Mouse (Mus musculus) forebrain, embryonic 11.5 days (tissue): Measurements from ENCODE around the gene Gnaq. TPM values are rescaled to one million over a fixed set of nuclear protein-coding genes. Genes with fewer than 3 reads are reported as not detected.

Source experiments
- ATAC-seq: fragments of 200-750 bp; cut with Nextera tagmentation; replicated peaks from 2 replicates; pipeline ENCODE4 v1.8.0; 2017; ENCODE audit warnings: moderate TSS enrichment; ENCODE audit not compliant: low FRiP score
- DNase-seq: peaks from one replicate; pipeline ENCODE4 v3.0.0-alpha.2; 2017; ENCODE audit warnings: low spot score
- H3K27ac ChIP-seq: fragments of 300-500 bp; sonication (generic); 2 replicates; pipeline ENCODE4 v1.5.1; 2014; ENCODE audit warnings: low read depth, low read length
- H3K27me3 ChIP-seq: fragments of 300-500 bp; sonication (generic); 2 replicates; pipeline ENCODE4 v1.6.1; 2014; ENCODE audit warnings: mild to moderate bottlenecking, low read length, mixed read lengths; ENCODE audit not compliant: control insufficient read depth, insufficient read depth
- H3K36me3 ChIP-seq: fragments of 300-500 bp; sonication (generic); 2 replicates; pipeline ENCODE4 v1.6.1; 2014; ENCODE audit warnings: mild to moderate bottlenecking, low read length, moderate library complexity, mixed read lengths; ENCODE audit not compliant: control insufficient read depth, insufficient read depth
- H3K4me1 ChIP-seq: fragments of 300-500 bp; sonication (generic); replicated peaks from 2 replicates; pipeline ENCODE4 v1.6.1; 2014; ENCODE audit warnings: low read length, mixed read lengths; ENCODE audit not compliant: control insufficient read depth, insufficient read depth
- H3K4me2 ChIP-seq: fragments of 300-500 bp; sonication (generic); 2 replicates; pipeline ENCODE4 v1.6.1; 2014; ENCODE audit warnings: low read depth, mild to moderate bottlenecking, low read length, moderate library complexity, mixed read lengths; ENCODE audit not compliant: severe bottlenecking
- H3K4me3 ChIP-seq: fragments of 300-500 bp; sonication (generic); 2 replicates; pipeline ENCODE4 v1.5.1; 2014; ENCODE audit warnings: low read depth, low read length
- H3K9ac ChIP-seq: fragments of 300-500 bp; sonication (generic); 2 replicates; pipeline ENCODE4 v1.6.1; 2014; ENCODE audit warnings: low read length
- H3K9me3 ChIP-seq: fragments of 300-500 bp; sonication (generic); 2 replicates; pipeline ENCODE4 v1.6.1; 2016; ENCODE audit warnings: low read length, mixed read lengths; ENCODE audit not compliant: control insufficient read depth
- whole genome bisulfite sequencing: fragments of 180-500 bp; shearing (Covaris S2); extraction: QIAGEN DNeasy Blood & Tissue Kit; methylation state at CpG from one replicate; pipeline ENCODE4 v1.1.7; 2014; 5-methylcytosine and 5-hydroxymethylcytosine counted together
- polyA plus RNA-seq: library from polyadenylated mRNA; unstranded; fragments of >200 nt; fragmentation: Nextera tagmentation; extraction: Ambion mirVana; gene quantifications from 2 replicates; pipeline ENCODE4 v1.2.1, GENCODE M21; 2014

The Gnaq gene
- polyA plus RNA-seq, 1 experiment from 2014 or later: 19.7 TPM

DNA sequence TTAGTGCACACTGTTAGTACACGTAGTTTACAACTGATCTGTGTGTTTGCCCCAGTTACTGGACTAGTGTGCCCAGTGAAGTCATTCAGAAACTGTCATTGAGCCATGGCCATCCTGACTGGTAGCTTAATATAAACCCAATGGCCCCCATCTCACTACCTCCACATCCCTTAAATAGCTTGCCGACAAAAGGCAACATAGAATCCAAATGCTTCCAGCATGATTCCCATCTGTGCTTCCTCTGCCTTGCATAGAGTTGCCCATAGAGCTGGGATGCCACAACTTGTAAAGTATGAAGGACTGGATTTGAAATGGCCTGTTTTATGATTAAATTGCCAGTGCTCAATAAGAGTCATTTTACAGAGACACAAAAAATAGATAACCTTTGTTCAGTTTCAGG is 212.9 kb downstream of the Gnaq start:
- Histone ChIP-seq H3K27me3 (no peaks in the 10 kb centered on the region), H3K4me1 (no peaks in the 10 kb centered on the region), H3K9me3 (no peaks in the 10 kb centered on the region), H3K9ac (no peak overlapping the region), H3K4me3 (no peak overlapping the region), H3K36me3 (no peaks in the 10 kb centered on the region), H3K4me2 (no peak overlapping the region), H3K27ac (no peak overlapping the region)
- no peak for ATAC-seq
- WGBS: 92% methylated on average over 2 of the region's 2 CpGs
- DNase-seq: no peak

DNA sequence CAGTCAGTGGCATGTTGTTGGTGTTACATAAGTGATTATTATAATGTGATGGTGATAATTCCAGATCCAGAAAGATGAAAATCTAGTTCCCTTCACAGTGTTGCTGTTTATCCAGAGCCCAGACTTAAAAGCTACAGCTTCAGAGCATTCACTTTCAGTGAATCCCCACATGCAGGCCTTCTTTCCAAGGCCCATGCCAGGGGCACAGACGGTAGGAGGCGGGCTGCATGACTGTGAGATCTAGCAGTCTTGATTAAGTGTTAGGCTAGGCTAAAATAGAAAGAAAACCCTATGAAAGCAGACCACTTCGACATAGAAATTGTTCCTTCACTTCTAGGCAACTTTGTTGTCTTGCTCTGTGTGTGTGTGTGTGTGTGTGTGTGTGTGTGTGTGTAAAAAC is 214.4 kb downstream of the Gnaq start:
- Histone ChIP-seq H3K9me3 (no peaks in the 10 kb centered on the region), H3K27me3 (no peaks in the 10 kb centered on the region), H3K4me1 (no peaks in the 10 kb centered on the region), H3K36me3 (no peaks in the 10 kb centered on the region), H3K9ac (no peak overlapping the region), H3K4me2 (no peak overlapping the region), H3K27ac (no peak overlapping the region), H3K4me3 (no peak overlapping the region)
- 91% methylated on average over 3 of the region's 3 CpGs for WGBS
- no peak for ATAC-seq
- no peak for DNase-seq

DNA sequence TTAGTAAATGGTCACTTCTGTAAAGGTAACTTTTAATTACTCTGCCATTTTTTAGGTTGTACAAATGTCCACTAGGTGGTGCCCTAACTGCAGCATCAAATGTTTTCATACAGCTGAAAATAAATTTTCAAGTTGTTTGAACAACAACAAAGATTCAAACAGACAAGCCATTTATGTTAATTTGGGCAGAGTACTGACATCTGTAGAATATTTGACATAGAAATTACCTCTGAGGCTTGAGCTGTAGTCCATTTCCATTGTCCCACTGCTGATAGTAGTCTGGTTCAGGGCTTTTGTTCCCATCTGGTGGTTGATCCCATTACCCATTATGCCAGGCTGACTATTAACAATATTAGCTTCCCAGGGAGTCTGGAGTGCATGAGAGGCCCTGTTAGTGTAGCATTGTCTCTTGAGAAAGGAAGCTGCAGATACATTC is 221.1 kb downstream of the Gnaq start:
- no peaks in the 10 kb centered on the region for H3K36me3 ChIP-seq
- DNase-seq (no peak), ATAC-seq (peak; percentile 80)
- H3K27ac ChIP-seq: no peak overlapping the region
- H3K4me3 ChIP-seq: no peak overlapping the region
- H3K9ac ChIP-seq: no peak overlapping the region
- no peak overlapping the region for H3K4me2 ChIP-seq
- H3K9me3 ChIP-seq: no peaks in the 10 kb centered on the region
- H3K4me1 ChIP-seq: peaks cover 2% of the 10 kb centered on the region; the same call in 1 of the 2 replicates
- H3K27me3 ChIP-seq: no peaks in the 10 kb centered on the region

DNA sequence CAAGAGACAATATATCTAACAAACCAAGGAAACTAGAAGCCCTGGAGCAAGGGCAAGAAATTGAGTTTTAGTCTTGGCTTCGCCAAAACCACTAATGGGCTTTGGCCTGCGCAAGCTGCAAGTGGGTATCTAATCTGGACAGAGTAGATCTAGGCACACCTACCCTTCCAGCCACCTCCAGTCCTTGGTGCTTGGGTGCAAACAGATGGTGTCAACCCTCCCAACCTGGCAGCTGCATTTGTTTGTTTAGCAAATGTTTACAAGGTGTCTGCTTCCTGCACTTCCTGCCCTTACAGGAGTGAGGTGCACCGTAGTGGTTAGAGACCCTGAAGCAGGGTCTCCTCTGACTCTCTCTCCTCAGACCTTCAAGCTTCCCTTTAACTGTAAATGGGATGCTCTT is 225.5 kb downstream of the Gnaq start:
- Histone ChIP-seq H3K36me3 (no peaks in the 10 kb centered on the region), H3K9me3 (no peaks in the 10 kb centered on the region), H3K27me3 (no peaks in the 10 kb centered on the region), H3K27ac (no peak overlapping the region), H3K9ac (no peak overlapping the region), H3K4me1 (peaks cover 2% of the 10 kb centered on the region; the same call in 1 of the 2 replicates), H3K4me2 (no peak overlapping the region), H3K4me3 (no peak overlapping the region)
- DNase-seq: no peak
- 84% methylated on average over 3 of the region's 3 CpGs for WGBS
- ATAC-seq: no peak

DNA sequence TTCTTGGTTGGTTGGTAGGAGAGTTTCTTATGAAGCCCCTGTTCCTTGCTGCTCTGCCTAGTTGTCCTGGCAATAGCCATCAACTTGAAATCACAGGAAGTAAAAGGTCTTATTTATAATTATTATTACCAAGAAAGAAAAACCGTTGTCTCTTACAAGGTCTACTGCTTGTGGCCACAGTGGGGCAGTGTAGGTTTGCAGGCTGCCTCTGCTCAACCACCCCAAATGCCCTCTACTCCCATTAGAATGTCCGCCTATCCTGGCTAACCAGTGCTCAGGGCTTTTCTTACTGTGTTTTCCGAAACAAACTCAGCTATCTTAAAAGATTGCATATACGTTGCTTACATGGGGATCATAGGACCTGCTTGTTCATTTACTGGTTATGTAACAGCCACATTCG is 226.3 kb downstream of the Gnaq start:
- Histone ChIP-seq H3K36me3 (no peaks in the 10 kb centered on the region), H3K9me3 (no peaks in the 10 kb centered on the region), H3K9ac (no peak overlapping the region), H3K4me3 (no peak overlapping the region), H3K4me1 (peaks cover 2% of the 10 kb centered on the region; the same call in 1 of the 2 replicates), H3K27ac (no peak overlapping the region), H3K27me3 (no peaks in the 10 kb centered on the region), H3K4me2 (no peak overlapping the region)
- WGBS: 69% methylated on average over 5 of the region's 5 CpGs
- DNase-seq (no peak), ATAC-seq (no peak)

DNA sequence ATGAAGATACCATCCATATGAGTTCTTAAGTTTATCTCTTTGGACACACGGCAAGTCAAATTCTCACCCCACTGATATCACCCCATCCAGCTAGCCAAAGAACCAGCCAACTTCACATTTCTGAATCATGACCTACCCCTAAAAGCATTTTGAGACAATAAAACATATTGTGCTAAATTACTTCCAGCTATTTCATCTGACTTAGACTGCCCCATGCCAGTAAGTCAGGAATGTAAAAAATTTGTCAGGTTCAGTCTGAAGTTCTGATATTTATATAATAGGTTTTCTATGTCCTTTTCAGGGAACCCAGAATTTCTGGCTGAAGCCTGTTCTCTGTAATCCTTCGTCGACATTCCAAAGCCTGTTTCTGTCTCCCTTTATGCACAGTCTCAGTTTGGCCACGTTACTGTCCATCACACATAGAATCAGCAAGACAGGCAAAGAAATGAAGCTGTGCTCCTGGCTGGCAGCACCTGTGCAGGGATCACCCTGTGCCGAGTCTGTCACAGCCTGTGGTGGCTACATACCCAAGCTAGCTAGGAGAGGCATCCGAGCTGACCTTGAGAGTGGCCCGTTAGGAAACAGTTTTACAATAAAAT is 233.9 kb downstream of the Gnaq start:
- Histone ChIP-seq H3K36me3 (no peaks in the 10 kb centered on the region), H3K27me3 (no peaks in the 10 kb centered on the region), H3K4me2 (no peak overlapping the region), H3K9me3 (no peaks in the 10 kb centered on the region), H3K9ac (no peak overlapping the region), H3K27ac (no peak overlapping the region), H3K4me3 (no peak overlapping the region), H3K4me1 (peaks cover 3% of the 10 kb centered on the region; the same call in 1 of the 2 replicates)
- DNase-seq (no peak), ATAC-seq (no peak)
- WGBS: 80% methylated on average over 7 of the region's 7 CpGs

DNA sequence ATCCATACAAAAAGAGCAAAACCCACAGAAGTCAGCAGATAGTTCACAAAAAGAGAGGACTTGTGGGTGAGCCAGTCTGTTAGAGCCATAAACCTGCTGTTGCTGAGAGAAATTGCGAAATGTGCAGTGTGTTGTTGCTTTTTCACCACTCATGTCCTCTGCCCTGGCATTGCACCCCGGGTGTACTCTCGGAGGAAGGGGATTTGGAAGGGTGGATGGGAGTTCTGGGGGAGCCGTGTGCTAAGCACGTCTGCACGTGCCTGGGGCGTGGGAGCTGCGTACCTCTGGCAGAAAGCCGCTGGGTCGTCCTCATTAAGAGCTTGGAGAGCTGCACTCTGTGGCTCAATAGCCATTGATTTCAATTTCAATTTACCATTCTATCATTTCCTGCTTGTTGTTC is 234.6 kb downstream of the Gnaq start:
- Histone ChIP-seq H3K27me3 (no peaks in the 10 kb centered on the region), H3K4me1 (peaks cover 3% of the 10 kb centered on the region; the same call in 1 of the 2 replicates), H3K4me2 (no peak overlapping the region), H3K9ac (no peak overlapping the region), H3K4me3 (no peak overlapping the region), H3K9me3 (no peaks in the 10 kb centered on the region), H3K27ac (no peak overlapping the region), H3K36me3 (no peaks in the 10 kb centered on the region)
- WGBS: 76% methylated on average over 10 of the region's 10 CpGs
- ATAC-seq: 0 out of 2 replicates have a peak, but pooled peaks have one; percentile 61
- no peak for DNase-seq

DNA sequence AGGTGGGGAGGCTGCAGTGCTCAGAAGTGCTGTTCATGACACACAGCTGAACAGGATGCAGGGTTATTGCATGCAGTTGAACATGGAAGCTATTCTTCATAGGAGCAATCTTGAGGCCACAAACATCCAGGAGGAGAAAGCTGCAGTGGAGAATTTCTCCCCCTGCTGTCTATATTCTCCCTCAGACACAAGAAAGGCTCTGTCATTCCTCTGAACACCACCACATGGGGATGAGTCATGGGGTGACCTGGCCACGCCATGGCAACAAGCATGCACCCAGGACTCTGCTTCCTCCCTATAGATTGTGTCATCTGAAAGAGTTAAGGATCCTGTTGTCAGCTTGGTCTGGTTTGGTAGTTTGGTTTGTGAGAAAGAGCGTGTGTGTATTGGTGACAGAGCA is 239.0 kb downstream of the Gnaq start:
- no peaks in the 10 kb centered on the region for H3K36me3 ChIP-seq
- no peaks in the 10 kb centered on the region for H3K9me3 ChIP-seq
- WGBS: 88% methylated on average over 2 of the region's 2 CpGs
- ATAC-seq (no peak), DNase-seq (no peak)
- H3K4me3 ChIP-seq: no peak overlapping the region
- H3K4me2 ChIP-seq: no peak overlapping the region
- no peak overlapping the region for H3K9ac ChIP-seq
- peaks cover 14% of the 10 kb centered on the region; the same call in 1 of the 2 replicates for H3K4me1 ChIP-seq
- H3K27me3 ChIP-seq: no peaks in the 10 kb centered on the region
- no peak overlapping the region for H3K27ac ChIP-seq
